Mouse (Mus musculus): ENCODE measurements around the gene Eif4e1b.
"Not testable (repeated sequence)": the region's sequence is repeated elsewhere in the genome, so short reads cannot be mapped to it uniquely, and the experiment has no call there.

Gene Eif4e1b

GRCm38 (mm10) chr13:54759496-54759895 lies 24.3 kb upstream of the Eif4e1b start:
- in situ Hi-C loops (cut with MboI, MseI), result no loop called here

GRCm38 (mm10) chr13:54760164-54760795 lies 23.5 kb upstream of the Eif4e1b start:
- in situ Hi-C loops (cut with MboI, MseI), result no loop called here

- in situ Hi-C loops (cut with MboI, MseI), result no loop called here
Measured at GRCm38 (mm10) chr13:54760906-54761305, 22.9 kb upstream of the Eif4e1b start.

GRCm38 (mm10) chr13:54765281-54766191 lies 18.3 kb upstream of the Eif4e1b start:
- in situ Hi-C loops (cut with MboI, MseI), result no loop called here

- in situ Hi-C loops (cut with MboI, MseI), result no loop called here
Measured at GRCm38 (mm10) chr13:54766192-54766768, 17.5 kb upstream of the Eif4e1b start, which contains the start of gene Sncb. Gene Sncb (minus strand): TSS chr13:54766595.

- in situ Hi-C loops (cut with MboI, MseI), result no loop called here
Measured at GRCm38 (mm10) chr13:54767012-54767411, 16.8 kb upstream of the Eif4e1b start.

DNA sequence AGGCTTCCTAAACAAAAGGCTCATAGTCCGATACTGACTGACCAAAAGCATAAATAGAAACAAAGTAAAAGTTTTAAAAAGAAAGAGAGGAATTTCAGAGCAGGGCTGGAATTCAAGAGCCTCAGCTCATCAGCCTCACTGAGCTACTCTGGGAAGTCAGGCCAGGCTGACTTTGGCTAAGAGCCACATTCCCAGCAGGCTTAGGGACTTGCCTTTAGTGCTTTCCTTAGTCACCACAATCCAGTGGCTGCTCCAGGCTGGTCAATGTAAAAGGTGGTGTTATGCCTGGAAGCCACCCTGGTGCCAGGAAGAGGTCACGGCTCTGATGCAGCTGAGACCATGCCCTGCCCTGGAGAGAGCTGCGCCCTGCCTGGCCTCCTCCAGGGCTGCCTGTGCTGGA lies 3.2 kb upstream of the Eif4e1b start:
- in situ Hi-C loops (cut with MboI, MseI), result no loop called here

DNA sequence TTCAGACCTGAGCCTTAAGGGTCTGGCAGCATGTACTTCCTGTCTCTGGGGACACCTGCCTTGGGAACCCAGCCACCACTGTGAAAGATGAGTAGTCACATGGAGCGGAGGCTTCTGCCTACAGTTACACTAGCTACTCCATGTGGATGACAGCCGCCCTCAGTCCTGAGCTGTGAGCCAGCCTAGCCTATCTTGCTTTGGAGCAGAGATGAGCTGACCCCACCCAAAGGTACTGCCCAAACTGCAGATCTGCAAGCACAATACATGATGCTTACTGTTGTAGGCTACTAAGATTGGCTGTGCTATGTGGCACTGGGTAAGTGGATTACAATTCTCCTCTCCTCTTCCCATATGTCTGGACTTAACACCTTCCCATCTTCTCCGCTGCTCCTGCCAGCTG lies 2.7 kb upstream of the Eif4e1b start:
- in situ Hi-C loops (cut with MboI, MseI), result no loop called here

- in situ Hi-C loops (cut with MboI, MseI), result no loop called here
Measured at GRCm38 (mm10) chr13:54783235-54783634, 563 bp upstream of the Eif4e1b start.

GRCm38 (mm10) chr13:54787591-54787990 lies 3.8 kb downstream of the Eif4e1b start:
- in situ Hi-C loops (cut with MboI, MseI), result not testable (repeated sequence)

DNA sequence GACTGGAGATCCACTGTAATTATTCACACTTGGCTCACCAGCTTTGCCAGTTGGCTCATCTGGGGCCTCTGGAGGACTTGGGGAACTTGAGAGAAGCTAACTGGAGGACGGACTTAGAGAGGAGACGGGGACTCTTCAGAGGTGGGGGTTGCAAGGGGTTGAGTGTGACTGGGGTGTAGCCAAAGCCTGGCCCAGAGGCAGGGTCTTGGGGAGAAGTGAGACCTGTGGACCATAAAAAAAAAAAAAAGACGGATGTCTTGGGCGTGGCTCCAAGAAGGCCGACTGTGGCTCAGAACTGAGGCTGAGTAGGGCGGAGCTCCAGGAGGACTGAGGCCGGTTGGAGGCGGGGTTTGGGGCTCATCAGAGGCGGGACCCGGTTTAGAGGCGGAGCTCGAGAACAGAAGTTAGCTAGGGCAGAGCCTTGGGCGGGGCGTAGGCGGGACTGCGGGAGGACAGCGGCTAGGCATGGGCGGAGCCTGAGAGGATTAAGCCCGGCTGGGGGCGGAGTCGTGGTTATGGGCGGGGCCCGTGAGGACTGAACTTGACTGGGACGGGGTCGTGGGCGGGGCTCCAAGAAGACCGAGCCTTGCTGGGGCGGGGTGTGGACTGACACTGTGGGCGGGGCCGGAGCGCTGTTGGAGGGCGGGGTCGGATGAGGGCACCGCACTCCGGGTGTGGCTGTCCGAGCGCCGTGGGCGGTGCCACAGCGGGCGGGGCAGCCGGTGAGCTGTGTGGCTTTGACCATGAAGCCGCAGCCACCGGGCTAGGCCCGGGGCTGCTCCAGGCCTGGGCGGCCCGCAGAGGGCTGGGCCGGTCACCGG lies 5.2 kb downstream of the Eif4e1b start, which contains the start of gene Tspan17:
Gene Tspan17, plus strand, starts transcription at position 638 of the 821 bp plus-strand sequence.
- in situ Hi-C loops (cut with MboI, MseI), result no loop called here

GRCm38 (mm10) chr13:54789561-54790397 lies 6.0 kb downstream of the Eif4e1b start:
- in situ Hi-C loops (cut with MboI, MseI), result no loop called here

DNA sequence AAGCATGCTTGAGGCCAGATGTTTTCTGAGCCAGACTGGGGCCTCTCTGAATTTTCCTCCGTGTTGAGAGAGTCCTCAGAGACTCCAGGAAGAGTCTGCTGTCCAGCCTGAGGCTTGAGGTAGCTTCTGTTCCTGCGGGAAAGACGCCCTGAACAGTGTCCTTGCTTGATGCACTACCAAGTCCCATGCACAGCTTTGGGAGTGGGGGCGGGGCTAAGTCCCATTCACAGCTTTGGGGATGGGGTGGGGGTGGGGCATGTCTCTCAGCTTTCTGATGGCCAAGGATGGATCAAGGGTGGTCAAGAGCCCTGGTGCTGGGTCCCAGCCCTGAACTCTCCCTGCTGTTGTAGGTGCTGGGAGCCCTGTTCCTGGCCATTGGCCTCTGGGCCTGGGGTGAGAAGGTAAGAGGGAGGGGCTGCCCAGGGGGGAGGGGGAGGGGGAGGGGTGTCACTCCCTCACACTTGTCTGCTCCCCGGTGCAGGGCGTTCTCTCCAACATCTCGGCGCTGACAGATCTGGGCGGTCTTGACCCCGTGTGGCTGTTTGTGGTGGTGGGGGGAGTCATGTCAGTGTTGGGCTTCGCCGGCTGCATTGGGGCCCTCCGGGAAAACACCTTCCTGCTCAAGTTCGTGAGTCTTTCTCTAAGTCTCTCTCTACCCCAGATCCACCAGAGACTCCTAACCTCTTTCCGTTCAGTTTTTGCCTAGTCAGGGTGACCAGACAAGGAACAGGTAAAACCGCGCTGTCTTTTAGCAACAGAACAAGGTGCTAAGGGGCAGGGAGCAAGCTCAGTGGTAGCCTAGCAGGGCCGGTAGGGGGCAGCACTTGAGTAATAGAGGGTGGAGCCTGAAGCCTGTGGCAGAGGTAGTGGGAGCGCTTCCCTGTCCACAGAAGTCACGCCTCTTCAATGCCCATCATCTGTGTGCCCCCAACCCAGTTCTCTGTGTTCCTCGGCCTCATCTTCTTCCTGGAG lies 8.7 kb downstream of the Eif4e1b start:
- in situ Hi-C loops (cut with MboI, MseI), result no loop called here

- in situ Hi-C loops (cut with MboI, MseI), result no loop called here
Measured at GRCm38 (mm10) chr13:54794002-54794577, 10.3 kb downstream of the Eif4e1b start.

- in situ Hi-C loops (cut with MboI, MseI), result loop anchor here (5.0 kb wide), 2 partner anchors 167 to 377 kb away; no protein-coding TSS in a partner anchor
Measured at GRCm38 (mm10) chr13:54794843-54795242, 11.0 kb downstream of the Eif4e1b start.

DNA sequence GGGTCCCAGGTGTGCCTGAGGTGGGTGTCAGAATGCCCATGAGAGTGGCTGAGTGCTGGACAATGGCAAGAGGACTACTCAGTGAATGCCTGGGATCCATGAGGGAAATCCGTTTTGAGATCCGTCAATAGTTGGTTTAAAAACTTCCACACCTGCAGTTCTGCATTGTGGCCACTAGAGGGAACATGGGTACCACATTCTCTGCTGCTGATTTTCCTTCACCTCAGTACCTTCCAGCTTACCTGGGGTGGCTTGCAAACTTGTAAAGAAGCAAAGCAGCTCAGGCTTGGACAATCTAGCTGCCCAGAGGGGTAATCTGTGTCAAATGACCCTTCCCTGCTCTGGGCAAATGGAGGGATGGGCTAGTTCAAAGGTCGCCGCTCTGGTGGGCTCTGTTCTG lies 13.6 kb downstream of the Eif4e1b start:
- in situ Hi-C loops (cut with MboI, MseI), result loop anchor here (5.0 kb wide), 2 partner anchors 165 to 375 kb away; no protein-coding TSS in a partner anchor

GRCm38 (mm10) chr13:54797861-54798643 lies 14.3 kb downstream of the Eif4e1b start:
- in situ Hi-C loops (cut with MboI, MseI), result loop anchor here (5.0 kb wide), 2 partner anchors 164 to 374 kb away; no protein-coding TSS in a partner anchor

- in situ Hi-C loops (cut with MboI, MseI), result loop anchor here (5.0 kb wide), 2 partner anchors 164 to 374 kb away; no protein-coding TSS in a partner anchor
Measured at GRCm38 (mm10) chr13:54798740-54799139, 14.9 kb downstream of the Eif4e1b start.

Measured in regulatory T cell (primary cell).